8 mouse cellular contexts compared by ENCODE assay signal in genomic region chr2:24944304-24944703, GRCm38 (mm10). TPM values are rescaled to one million over a fixed set of nuclear protein-coding genes. Genes with fewer than 3 reads are reported as not detected.
DNase-seq lines count a peak whose midpoint lies in the region; ATAC-seq and TF ChIP-seq lines count a peak whose summit lies in the region.
"Not testable (repeated sequence)": the region's sequence is repeated elsewhere in the genome, so short reads cannot be mapped to it uniquely, and the experiment has no call there.

No protein-coding gene starts in this region.

- not testable (repeated sequence) for H3K36me3 ChIP-seq in kidney, adult 2 months (ENCODE audit: control insufficient read depth, insufficient read depth, low read length)

- not testable (repeated sequence) for H3K27me3 ChIP-seq in kidney, adult 2 months (replicated peaks; ENCODE audit: control insufficient read depth, insufficient read depth, low read length)

- H3K4me1 ChIP-seq in kidney, adult 2 months (ENCODE audit: control insufficient read depth, insufficient read depth, low read length), result not testable (repeated sequence)

- TF ChIP-seq CTCF in brain, embryonic 14.5 days (IDR thresholded peaks at IDR 0.05; ENCODE audit: borderline replicate concordance, extremely low read depth, insufficient read depth, insufficient read length), result not testable (repeated sequence)
- TF ChIP-seq CTCF in kidney, adult 2 months (conservative IDR thresholded peaks at IDR 0.05; ENCODE audit: insufficient read depth, insufficient read length, low read depth, low read length), result peak; percentile 38

- H3K27ac ChIP-seq in kidney, adult 2 months (ENCODE audit: insufficient read depth, low read depth, low read length), result not testable (repeated sequence)

- H3K4me3 ChIP-seq in kidney, adult 2 months (ENCODE audit: insufficient read depth, low read depth, low read length), result not testable (repeated sequence)

- ATAC-seq in granulocyte monocyte progenitor cell, adult 5-6 weeks (replicated peaks; ENCODE audit: poor library complexity, severe bottlenecking), result peak; percentile 68
- 0 out of 2 replicates have a peak, but pooled peaks have one; percentile 52 for ATAC-seq in megakaryocyte, adult 5-6 weeks (ENCODE audit: poor library complexity, severe bottlenecking)

- peak; percentile 32 for DNase-seq in 3134 (ENCODE audit: extremely low read depth, insufficient read length, low spot score)
- peak; percentile 39 for DNase-seq in MEL-GATA-1-ER (ENCODE audit: extremely low read depth, low read depth)
- peak; percentile 63 for DNase-seq in brain, embryonic 14.5 days (ENCODE audit: low read depth)
- peak; percentile 74 for DNase-seq in kidney, adult 2 months
- peak; percentile 24 for DNase-seq in liver
- peak; percentile 45 to 47 for DNase-seq in spleen, postnatal 36 days (ENCODE audit: low spot score in 2 of 2)

- WGBS in kidney, adult 2 months, result 33% methylated on average over 2 of the region's 2 CpGs

- TF ChIP-seq POLR2A in brain, embryonic 14.5 days (IDR thresholded peaks at IDR 0.05; ENCODE audit: borderline replicate concordance, extremely low read depth, insufficient read depth, insufficient read length, poor library complexity, severe bottlenecking); kidney, adult 2 months (IDR thresholded peaks at IDR 0.05; ENCODE audit: low read depth, low read length): not testable (repeated sequence)

RNA-seq across cellular contexts. Expression of gene Zmynd19, which starts 5.3 kb away (rescaled TPM):
- 38.4 and 43.1 TPM in 2 replicates for polyA plus RNA-seq in brain, embryonic 14.5 days (2012; rRNA removed)
- total RNA-seq in granulocyte monocyte progenitor cell, adult 5-6 weeks (2014; fragmentation: Nextera tagmentation), result 18.5 and 26.3 TPM in 2 replicates
- total RNA-seq in granulocyte monocyte progenitor cell, adult 5-6 weeks (2017), result 38.6 and 72.0 TPM in 2 replicates
- 5.1 and 6.3 TPM in 2 replicates for polyA plus RNA-seq in kidney, adult 2 months (2012; rRNA removed)
- total RNA-seq in megakaryocyte, adult 5-6 weeks (2015), result 6.0 and 6.4 TPM in 2 replicates
- total RNA-seq in megakaryocyte, adult 5-6 weeks (2017), result 17.4 TPM in 2 replicates

RNA-seq across cellular contexts. Expression of gene Arrdc1, which starts 9.3 kb away (rescaled TPM):
- polyA plus RNA-seq in brain, embryonic 14.5 days (2012; rRNA removed), result 53.1 and 82.3 TPM in 2 replicates
- total RNA-seq in granulocyte monocyte progenitor cell, adult 5-6 weeks (2014; fragmentation: Nextera tagmentation), result 46.0 and 82.7 TPM in 2 replicates
- total RNA-seq in granulocyte monocyte progenitor cell, adult 5-6 weeks (2017), result 57.3 and 68.1 TPM in 2 replicates
- polyA plus RNA-seq in kidney, adult 2 months (2012; rRNA removed), result 85.7 and 107 TPM in 2 replicates
- total RNA-seq in megakaryocyte, adult 5-6 weeks (2015), result 47.2 and 53.9 TPM in 2 replicates
- 106 and 108 TPM in 2 replicates for total RNA-seq in megakaryocyte, adult 5-6 weeks (2017)

RNA-seq across cellular contexts. Expression of gene Dph7, which starts 17.9 kb away (rescaled TPM):
- 39.8 and 46.4 TPM in 2 replicates for polyA plus RNA-seq in brain, embryonic 14.5 days (2012; rRNA removed)
- total RNA-seq in granulocyte monocyte progenitor cell, adult 5-6 weeks (2014; fragmentation: Nextera tagmentation), result 24.5 and 25.1 TPM in 2 replicates
- 21.1 and 23.7 TPM in 2 replicates for total RNA-seq in granulocyte monocyte progenitor cell, adult 5-6 weeks (2017)
- 13.0 and 14.1 TPM in 2 replicates for polyA plus RNA-seq in kidney, adult 2 months (2012; rRNA removed)
- total RNA-seq in megakaryocyte, adult 5-6 weeks (2015), result 6.7 and 9.4 TPM in 2 replicates
- total RNA-seq in megakaryocyte, adult 5-6 weeks (2017), result 6.7 and 8.8 TPM in 2 replicates

RNA-seq across cellular contexts. Expression of gene Ehmt1, which starts 24.9 kb away (rescaled TPM):
- 146 and 147 TPM in 2 replicates for polyA plus RNA-seq in brain, embryonic 14.5 days (2012; rRNA removed)
- total RNA-seq in granulocyte monocyte progenitor cell, adult 5-6 weeks (2014; fragmentation: Nextera tagmentation), result 61.9 and 82.0 TPM in 2 replicates
- total RNA-seq in granulocyte monocyte progenitor cell, adult 5-6 weeks (2017), result 91.2 and 105 TPM in 2 replicates
- polyA plus RNA-seq in kidney, adult 2 months (2012; rRNA removed), result 30.5 and 35.6 TPM in 2 replicates
- 26.2 and 30.7 TPM in 2 replicates for total RNA-seq in megakaryocyte, adult 5-6 weeks (2015)
- 49.7 and 69.3 TPM in 2 replicates for total RNA-seq in megakaryocyte, adult 5-6 weeks (2017)

RNA-seq across cellular contexts. Expression of gene Mrpl41, which starts 30.6 kb away (rescaled TPM):
- polyA plus RNA-seq in brain, embryonic 14.5 days (2012; rRNA removed), result 83.9 and 115 TPM in 2 replicates
- total RNA-seq in granulocyte monocyte progenitor cell, adult 5-6 weeks (2014; fragmentation: Nextera tagmentation), result 69.5 and 99.3 TPM in 2 replicates
- total RNA-seq in granulocyte monocyte progenitor cell, adult 5-6 weeks (2017), result 174 and 218 TPM in 2 replicates
- 55.8 and 66.0 TPM in 2 replicates for polyA plus RNA-seq in kidney, adult 2 months (2012; rRNA removed)
- 38.3 and 46.3 TPM in 2 replicates for total RNA-seq in megakaryocyte, adult 5-6 weeks (2015)
- total RNA-seq in megakaryocyte, adult 5-6 weeks (2017), result 69.8 and 73.4 TPM in 2 replicates

Comparison
In these comparisons a context has a peak if more than half of its experiments do, and no peak if none do; other contexts are left out.
1. DNase-seq: peak in every context shown above with its lines; median percentile 74 in kidney, adult 2 months; 63 in brain, embryonic 14.5 days; 46 in spleen, postnatal 36 days; 39 in MEL-GATA-1-ER; 32 in 3134; 24 in liver.